Mouse (Mus musculus): ENCODE measurements at regions not wholly inside any gene's neighbourhood (a gene's known extent, or its start where the extent isn't known, plus 50 kb on each side); places are given as distances from the start of the nearest gene placed in this dataset.
A peak's percentile ranks its signal among the peaks of the same experiment; 100 is the strongest.

DNA sequence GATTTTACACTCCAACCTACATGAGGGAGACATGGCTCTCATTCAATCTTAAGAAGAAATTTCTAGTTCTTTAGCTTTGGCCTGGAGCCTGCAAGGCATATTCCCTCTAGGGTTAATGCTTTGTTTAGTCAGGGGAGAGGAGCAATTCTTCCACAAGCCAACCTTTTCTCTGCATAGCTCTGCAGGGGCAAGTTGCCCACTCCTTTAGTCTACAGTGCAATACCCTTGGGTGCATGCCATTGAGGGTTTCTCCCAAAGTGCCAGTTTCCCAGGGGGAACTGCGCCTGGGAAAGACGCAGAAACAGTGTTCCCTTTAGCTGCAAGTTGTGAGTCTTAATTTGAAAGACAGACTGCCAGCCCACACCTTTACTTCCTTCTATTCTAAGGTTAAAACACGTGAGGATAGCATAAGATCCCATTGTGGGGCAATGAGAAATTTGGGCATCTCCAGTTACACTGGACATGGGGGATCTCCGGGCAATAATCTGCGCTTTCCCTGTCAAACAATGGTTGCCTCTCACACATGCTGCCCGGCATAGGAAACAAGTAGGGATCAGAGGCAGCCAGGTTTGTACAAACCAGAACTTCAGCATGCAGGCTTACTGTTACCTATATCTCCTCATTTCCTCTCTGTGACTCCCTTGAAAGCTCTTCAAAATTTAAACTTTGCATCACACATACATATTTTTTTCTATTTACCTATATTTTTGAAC, 620.1 kb upstream of the Alcam start:
- Histone ChIP-seq H3K27ac (replicated peaks; ENCODE audit: low read depth, low read length) (no peak overlapping the region), H3K36me3 (ENCODE audit: control insufficient read depth, insufficient read depth, low read length) (no peaks in the 10 kb centered on the region), H3K4me2 (replicated peaks; ENCODE audit: low read depth, low read length, severe bottlenecking) (no peak overlapping the region), H3K4me3 (replicated peaks; ENCODE audit: low read length) (no peak overlapping the region), H3K27me3 (ENCODE audit: control insufficient read depth, insufficient read depth, low read length) (no peaks in the 10 kb centered on the region), H3K9me3 (ENCODE audit: control insufficient read depth, low read length) (no peaks in the 10 kb centered on the region), H3K4me1 (ENCODE audit: control insufficient read depth, insufficient read depth, low read length) (0 out of 2 replicates have a peak, but pooled peaks cover 4% of the 10 kb centered on the region), H3K9ac (ENCODE audit: low read depth, low read length, severe bottlenecking) (no peak overlapping the region)
- no peak for TF ChIP-seq POLR2A (IDR thresholded peaks at IDR 0.05; ENCODE audit: borderline replicate concordance, extremely low read depth, insufficient read depth, insufficient read length)
- no peak for DNase-seq (ENCODE audit: low spot score)
- no peak for ATAC-seq (ENCODE audit: low FRiP score, low read depth)
- WGBS, result 62% methylated on average over 6 of the region's 6 CpGs

DNA sequence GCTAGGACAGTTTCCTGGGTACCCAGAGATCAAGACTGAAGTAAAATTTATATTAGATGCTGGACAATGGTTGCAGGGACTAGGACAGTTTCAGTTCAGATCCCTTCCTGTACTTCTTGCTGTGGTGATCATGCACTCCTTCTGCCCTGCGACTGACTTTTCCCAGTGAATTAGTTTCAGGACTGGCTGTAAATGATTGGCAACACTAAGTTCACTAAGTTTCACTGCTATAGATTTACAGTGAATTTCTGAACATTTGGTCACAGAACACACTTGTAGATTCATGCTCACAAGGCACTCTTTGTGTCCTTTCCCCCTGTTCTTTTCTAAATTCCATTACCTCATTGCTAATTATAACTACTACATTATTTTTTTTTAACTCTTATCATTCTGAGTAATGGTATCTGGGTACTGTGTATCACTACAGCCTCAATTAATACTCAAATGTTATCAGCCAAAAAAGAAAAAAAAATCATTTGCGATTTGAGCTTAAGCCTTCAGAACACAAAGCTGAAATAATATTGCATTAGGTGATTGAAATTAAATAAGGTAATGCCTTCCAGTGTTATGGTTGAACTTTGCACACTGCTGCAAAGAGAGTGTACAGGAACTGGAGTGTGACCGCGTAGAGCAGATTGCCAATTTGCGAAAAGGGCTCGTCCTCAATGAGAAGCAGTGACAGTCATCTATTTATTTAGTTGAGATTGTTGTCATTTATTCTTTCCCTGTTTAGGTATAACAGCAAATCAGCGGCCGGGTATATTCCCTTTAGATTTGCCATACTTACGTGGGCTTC, 618.2 kb upstream of the Alcam start:
- Histone ChIP-seq H3K4me2 (replicated peaks; ENCODE audit: low read depth, low read length, severe bottlenecking) (no peak overlapping the region), H3K9ac (ENCODE audit: low read depth, low read length, severe bottlenecking) (no peak overlapping the region), H3K36me3 (ENCODE audit: control insufficient read depth, insufficient read depth, low read length) (no peaks in the 10 kb centered on the region), H3K9me3 (ENCODE audit: control insufficient read depth, low read length) (no peaks in the 10 kb centered on the region), H3K4me1 (ENCODE audit: control insufficient read depth, insufficient read depth, low read length) (0 out of 2 replicates have a peak, but pooled peaks cover 4% of the 10 kb centered on the region), H3K4me3 (replicated peaks; ENCODE audit: low read length) (no peak overlapping the region), H3K27ac (replicated peaks; ENCODE audit: low read depth, low read length) (no peak overlapping the region), H3K27me3 (ENCODE audit: control insufficient read depth, insufficient read depth, low read length) (no peaks in the 10 kb centered on the region)
- DNase-seq (ENCODE audit: low spot score) (no peak), ATAC-seq (ENCODE audit: low FRiP score, low read depth) (no peak; the same call in 1 of the 2 replicates)
- no peak for TF ChIP-seq POLR2A (IDR thresholded peaks at IDR 0.05; ENCODE audit: borderline replicate concordance, extremely low read depth, insufficient read depth, insufficient read length)
- 77% methylated on average over 9 of the region's 9 CpGs for WGBS

DNA sequence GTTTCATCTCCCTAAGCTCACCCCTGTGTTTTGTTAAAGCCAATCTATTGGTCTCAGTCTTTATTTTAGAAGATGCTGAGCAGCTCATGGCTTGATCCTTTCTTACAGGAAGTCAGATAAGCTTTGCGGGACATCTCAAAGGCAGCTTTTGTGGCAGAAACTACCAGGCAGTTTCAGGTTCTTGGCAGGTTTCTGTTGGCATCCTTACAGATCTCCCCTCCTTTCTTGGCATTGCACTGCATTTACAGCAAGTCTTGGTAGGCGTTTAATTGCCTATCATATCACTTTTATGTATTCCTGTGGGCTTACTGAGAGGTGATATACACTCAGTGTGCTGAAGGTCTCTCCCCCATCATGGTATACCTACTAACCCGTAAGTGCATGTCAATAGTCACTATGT, 610.3 kb upstream of the Alcam start:
- Histone ChIP-seq H3K4me1 (ENCODE audit: control insufficient read depth, insufficient read depth, low read length) (no peaks in the 10 kb centered on the region), H3K36me3 (ENCODE audit: control insufficient read depth, insufficient read depth, low read length) (no peaks in the 10 kb centered on the region), H3K4me3 (replicated peaks; ENCODE audit: low read length) (no peak overlapping the region), H3K27ac (replicated peaks; ENCODE audit: low read depth, low read length) (no peak overlapping the region), H3K9me3 (ENCODE audit: control insufficient read depth, low read length) (no peaks in the 10 kb centered on the region), H3K27me3 (ENCODE audit: control insufficient read depth, insufficient read depth, low read length) (no peaks in the 10 kb centered on the region), H3K4me2 (replicated peaks; ENCODE audit: low read depth, low read length, severe bottlenecking) (no peak overlapping the region), H3K9ac (ENCODE audit: low read depth, low read length, severe bottlenecking) (no peak overlapping the region)
- no peak for DNase-seq (ENCODE audit: low spot score)
- WGBS, result 77% methylated on average over 3 of the region's 3 CpGs
- no peak for ATAC-seq (ENCODE audit: low FRiP score, low read depth)
- TF ChIP-seq POLR2A (IDR thresholded peaks at IDR 0.05; ENCODE audit: borderline replicate concordance, extremely low read depth, insufficient read depth, insufficient read length), result no peak

DNA sequence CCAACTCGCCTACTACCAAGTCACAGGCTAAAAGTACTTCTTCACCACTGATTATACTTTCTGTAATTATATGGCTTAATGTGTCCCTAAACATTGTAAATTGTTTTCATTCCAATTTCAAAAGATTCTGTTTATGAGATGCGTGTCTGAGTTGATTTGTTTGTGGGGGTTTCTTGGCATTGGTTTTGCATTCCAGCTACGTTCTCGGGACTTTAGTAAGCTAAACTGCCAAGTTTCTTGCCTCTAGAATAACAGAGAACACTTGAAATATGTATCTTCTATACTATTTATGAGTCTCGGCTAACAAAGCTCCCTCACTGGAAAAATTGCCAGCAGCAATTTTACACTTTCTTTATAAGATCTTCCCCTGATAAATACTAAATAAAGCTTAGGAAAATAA, 609.2 kb upstream of the Alcam start:
- H3K4me1 ChIP-seq (ENCODE audit: control insufficient read depth, insufficient read depth, low read length), result no peaks in the 10 kb centered on the region
- peak; percentile 11 for DNase-seq (ENCODE audit: low spot score)
- no peak overlapping the region for H3K4me2 ChIP-seq (replicated peaks; ENCODE audit: low read depth, low read length, severe bottlenecking)
- ATAC-seq (ENCODE audit: low FRiP score, low read depth), result no peak
- no peaks in the 10 kb centered on the region for H3K36me3 ChIP-seq (ENCODE audit: control insufficient read depth, insufficient read depth, low read length)
- no peaks in the 10 kb centered on the region for H3K27me3 ChIP-seq (ENCODE audit: control insufficient read depth, insufficient read depth, low read length)
- no peak for TF ChIP-seq POLR2A (IDR thresholded peaks at IDR 0.05; ENCODE audit: borderline replicate concordance, extremely low read depth, insufficient read depth, insufficient read length)
- H3K27ac ChIP-seq (replicated peaks; ENCODE audit: low read depth, low read length), result no peak overlapping the region
- H3K9me3 ChIP-seq (ENCODE audit: control insufficient read depth, low read length), result no peaks in the 10 kb centered on the region
- 56% methylated on average over 5 of the region's 5 CpGs for WGBS
- no peak overlapping the region for H3K4me3 ChIP-seq (replicated peaks; ENCODE audit: low read length)
- no peak overlapping the region for H3K9ac ChIP-seq (ENCODE audit: low read depth, low read length, severe bottlenecking)

DNA sequence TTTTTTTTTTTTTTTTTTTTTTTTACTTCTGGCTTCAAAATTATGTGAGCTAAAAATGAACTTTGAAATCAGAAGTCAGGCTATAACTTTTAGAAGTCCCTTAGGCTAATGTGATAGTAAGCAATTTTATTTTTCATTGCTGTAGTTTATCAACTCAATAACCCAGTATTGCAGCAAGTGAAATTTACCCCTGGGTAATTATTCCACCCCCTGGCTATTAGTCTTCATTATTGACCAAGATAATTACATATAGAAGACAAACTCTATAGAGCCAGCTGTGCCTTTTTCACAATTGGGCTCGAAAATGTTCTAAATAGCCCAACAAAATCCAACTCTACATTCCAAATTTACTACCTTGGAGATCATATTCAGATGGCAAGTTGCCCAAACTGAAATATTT, 572.2 kb upstream of the Alcam start:
- Histone ChIP-seq H3K4me2 (replicated peaks; ENCODE audit: low read depth, low read length, severe bottlenecking) (no peak overlapping the region), H3K9me3 (ENCODE audit: control insufficient read depth, low read length) (no peaks in the 10 kb centered on the region), H3K27me3 (ENCODE audit: control insufficient read depth, insufficient read depth, low read length) (no peaks in the 10 kb centered on the region), H3K4me3 (replicated peaks; ENCODE audit: low read length) (no peak overlapping the region), H3K36me3 (ENCODE audit: control insufficient read depth, insufficient read depth, low read length) (no peaks in the 10 kb centered on the region), H3K4me1 (ENCODE audit: control insufficient read depth, insufficient read depth, low read length) (no peaks in the 10 kb centered on the region), H3K27ac (replicated peaks; ENCODE audit: low read depth, low read length) (no peak overlapping the region), H3K9ac (ENCODE audit: low read depth, low read length, severe bottlenecking) (no peak overlapping the region)
- DNase-seq (ENCODE audit: low spot score), result no peak
- 42% methylated on average over 1 of the region's 1 CpGs for WGBS
- no peak for ATAC-seq (ENCODE audit: low FRiP score, low read depth)
- no peak for TF ChIP-seq POLR2A (IDR thresholded peaks at IDR 0.05; ENCODE audit: borderline replicate concordance, extremely low read depth, insufficient read depth, insufficient read length)

All from limb, embryonic 14.5 days (tissue).